Mouse (Mus musculus) left cerebral cortex, postnatal 14 days (tissue): Measurements from ENCODE around the gene Olfr871. TPM values are rescaled to one million over a fixed set of nuclear protein-coding genes. Genes with fewer than 3 reads are reported as not detected.
"Not testable (repeated sequence)": the region's sequence is repeated elsewhere in the genome, so short reads cannot be mapped to it uniquely, and the experiment has no call there.

Experiments
- DNase-seq, 2 experiments: peaks; one replicate each; pipeline ENCODE4 v3.0.0; 2021 to 2022; ENCODE audit warnings: low spot score in 2 of 2, mixed read lengths in 1 of 2
- intact Hi-C: fragments of 180-260 bp; cut with DNase I; formaldehyde crosslinking; loops from one replicate; pipeline ENCODE4 v1.15.1; 2025
- long read RNA-seq, 2 experiments: library from polyadenylated mRNA; stranded (forward); transcript quantifications; one replicate each; pipeline ENCODE4 v2.0.0; 2021
- total RNA-seq, 2 experiments: library from RNA; stranded (reverse); gene quantifications; 2 replicates each; pipeline ENCODE4 v1.2.3; 2021

Olfr871 gene
- not detected for total RNA-seq
- long read RNA-seq, experiment 1: 0 reads
- long read RNA-seq, experiment 2: 0 reads

GRCm38 (mm10) chr9:20211907-20212306 is at the start of gene Olfr871:
Gene Olfr871, plus strand, starts transcription at chr9:20212207.
- DNase-seq: no peak
- intact Hi-C loops: no loop called here

DNA sequence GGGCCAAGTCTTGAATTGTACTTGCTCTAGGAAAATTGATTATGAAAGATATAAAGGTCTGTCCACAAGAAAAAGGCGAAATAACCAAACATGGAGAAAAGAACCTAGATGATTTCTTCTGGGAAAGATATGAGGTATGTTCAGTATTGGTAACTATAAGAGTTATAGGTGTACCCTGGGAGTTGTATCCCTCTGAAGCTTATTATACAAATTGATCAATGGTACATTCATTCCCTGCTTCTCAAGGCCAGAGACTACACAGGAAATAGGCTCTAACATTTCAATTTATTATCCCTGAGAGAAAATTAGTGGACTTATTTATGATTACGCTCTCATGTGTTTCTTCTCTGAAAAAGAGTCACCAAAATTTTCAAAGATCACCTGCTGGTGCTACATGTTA is 38.0 kb upstream of the Olfr871 start, which contains the start of gene Olfr870:
TSS of gene Olfr870 (minus strand) at position 101 of the 400 bp plus-strand sequence.
- intact Hi-C loops: no loop called here
- DNase-seq: no peak

GRCm38 (mm10) chr9:20179463-20179862 is 32.5 kb upstream of the Olfr871 start:
- intact Hi-C loops: no loop called here
- no peak for DNase-seq

GRCm38 (mm10) chr9:20202131-20202530 is 9.9 kb upstream of the Olfr871 start:
- intact Hi-C loops: no loop called here
- no peak for DNase-seq

DNA sequence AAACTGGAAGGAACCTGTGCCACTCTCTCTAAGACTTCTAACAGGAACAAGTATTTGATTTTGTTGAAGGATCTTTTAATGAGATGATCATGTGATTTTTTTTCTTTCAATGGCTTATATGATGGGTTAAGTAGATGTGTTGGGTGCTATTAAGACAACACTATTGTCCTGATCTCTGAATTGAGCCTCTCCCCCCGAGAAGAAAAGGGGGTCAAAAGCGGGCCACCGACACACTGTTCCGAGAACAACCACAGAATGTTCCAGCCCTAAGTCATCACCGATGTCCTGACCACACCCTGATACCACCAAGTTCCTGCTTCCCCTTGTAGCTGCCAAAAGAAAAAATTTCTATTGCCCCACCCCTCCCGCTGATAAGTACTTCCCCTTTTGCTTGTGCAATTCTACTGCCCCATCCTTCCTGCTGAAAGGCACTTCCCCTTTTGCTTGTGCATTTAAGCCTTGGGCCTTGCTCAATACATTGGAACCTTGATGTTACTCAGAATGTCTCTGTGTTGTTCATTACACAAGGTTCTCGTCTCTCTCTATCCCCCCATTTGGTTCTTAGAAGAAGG is 8.5 kb upstream of the Olfr871 start:
- DNase-seq, intact Hi-C loops: not testable (repeated sequence)

- intact Hi-C loops: no loop called here
- DNase-seq: no peak
Observed at GRCm38 (mm10) chr9:20210812-20211211, 1.2 kb upstream of the Olfr871 start.

GRCm38 (mm10) chr9:20211477-20211876 is 530 bp upstream of the Olfr871 start:
- intact Hi-C loops: no loop called here
- no peak for DNase-seq

GRCm38 (mm10) chr9:20236819-20237218 is 24.8 kb downstream of the Olfr871 start, which contains the start of gene Olfr872:
Gene Olfr872, plus strand, starts transcription at chr9:20237119.
- intact Hi-C loops: no loop called here
- DNase-seq: no peak

DNA sequence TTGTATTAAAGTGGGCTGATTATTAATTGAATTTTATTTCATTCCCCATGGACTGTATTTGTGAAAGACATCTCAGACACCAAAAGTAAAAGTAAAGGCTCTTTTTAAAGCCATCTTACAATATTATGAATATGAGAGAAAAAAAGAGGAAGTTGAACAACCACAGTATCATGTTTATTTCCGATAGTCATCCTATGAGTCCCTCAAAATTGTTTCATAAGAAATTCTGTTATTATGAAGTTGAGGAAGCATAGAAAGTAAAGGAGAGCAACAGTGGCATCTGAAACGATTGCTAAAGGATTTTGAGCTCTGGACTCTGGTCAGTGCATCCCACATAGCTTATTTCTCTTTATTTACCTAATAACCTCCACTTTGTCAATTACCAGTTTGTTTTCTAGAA is 25.4 kb downstream of the Olfr871 start:
- intact Hi-C loops: no loop called here

More for the DNA sequence above, 25.4 kb downstream of the Olfr871 start:
- no peak for DNase-seq

Other genes with a start within 250 kb of the Olfr871 start
- gene Olfr866, start 184.2 kb upstream of the Olfr871 start, total RNA-seq: not detected
- gene Olfr867, start 154.6 kb upstream of the Olfr871 start, total RNA-seq: not detected
- not detected for gene Olfr868, start 113.6 kb upstream of the Olfr871 start, total RNA-seq
- not detected for gene Olfr869, start 83.2 kb upstream of the Olfr871 start, total RNA-seq
- not detected for gene Olfr870, start 38.1 kb upstream of the Olfr871 start, total RNA-seq
- gene Olfr872, start 24.9 kb downstream of the Olfr871 start, total RNA-seq: not detected
- not detected for gene Olfr39, start 70.1 kb downstream of the Olfr871 start, total RNA-seq
- not detected for gene Olfr873, start 86.3 kb downstream of the Olfr871 start, total RNA-seq
- gene Olfr18, start 123.9 kb downstream of the Olfr871 start, total RNA-seq: not detected
- 10 to 100 TPM; 11.0 to 11.8 TPM for gene Zfp560, start 173.0 kb downstream of the Olfr871 start, total RNA-seq
- gene Zfp26, start 248.0 kb downstream of the Olfr871 start, total RNA-seq: 10 to 100 TPM; 24.4 to 26.6 TPM